Mouse (Mus musculus) liver, embryonic 13.5 days (tissue): ENCODE measurements at regions not wholly inside any gene's neighbourhood (a gene's known extent, or its start where the extent isn't known, plus 50 kb on each side); places are given as distances from the start of the nearest gene placed in this dataset.

Experiments
- ATAC-seq: fragments of 200-750 bp; cut with Nextera tagmentation; 2 replicates; pipeline ENCODE4 v1.8.0; 2017; ENCODE audit warnings: low read depth, mild to moderate bottlenecking, moderate number of reproducible peaks, moderate library complexity
- DNase-seq: peaks from one replicate; pipeline ENCODE4 v3.0.0; 2022
- H3K27ac ChIP-seq: fragments of 300-500 bp; sonication (generic); 2 replicates; pipeline ENCODE4 v1.5.1; 2015; ENCODE audit warnings: moderate library complexity, mild to moderate bottlenecking, inconsistent platforms
- H3K27me3 ChIP-seq: fragments of 300-500 bp; sonication (generic); 2 replicates; pipeline ENCODE4 v1.6.1; 2015; ENCODE audit warnings: mild to moderate bottlenecking, inconsistent platforms
- H3K36me3 ChIP-seq: fragments of 300-500 bp; sonication (generic); 2 replicates; pipeline ENCODE4 v1.6.1; 2015; ENCODE audit warnings: mild to moderate bottlenecking, inconsistent platforms
- H3K4me1 ChIP-seq: fragments of 300-500 bp; sonication (generic); replicated peaks from 2 replicates; pipeline ENCODE4 v1.6.1; 2015; ENCODE audit warnings: inconsistent platforms
- H3K4me2 ChIP-seq: fragments of 300-500 bp; sonication (generic); 2 replicates; pipeline ENCODE4 v1.6.1; 2015; ENCODE audit warnings: inconsistent platforms, mild to moderate bottlenecking, moderate library complexity
- H3K4me3 ChIP-seq: fragments of 300-500 bp; sonication (generic); replicated peaks from 2 replicates; pipeline ENCODE4 v1.5.1; 2015; ENCODE audit warnings: mild to moderate bottlenecking, inconsistent platforms
- H3K9ac ChIP-seq: fragments of 300-500 bp; sonication (generic); 2 replicates; pipeline ENCODE4 v1.6.1; 2015; ENCODE audit warnings: mild to moderate bottlenecking, inconsistent platforms
- H3K9me3 ChIP-seq: fragments of 300-500 bp; sonication (generic); replicated peaks from 2 replicates; pipeline ENCODE4 v1.6.1; 2016; ENCODE audit warnings: inconsistent platforms
- WGBS: fragments of 180-500 bp; shearing (Covaris S2); methylation state at CpG from one replicate; pipeline ENCODE4 v1.1.7; 2015; ENCODE audit not compliant: insufficient replicate concordance; 5-methylcytosine and 5-hydroxymethylcytosine counted together

DNA sequence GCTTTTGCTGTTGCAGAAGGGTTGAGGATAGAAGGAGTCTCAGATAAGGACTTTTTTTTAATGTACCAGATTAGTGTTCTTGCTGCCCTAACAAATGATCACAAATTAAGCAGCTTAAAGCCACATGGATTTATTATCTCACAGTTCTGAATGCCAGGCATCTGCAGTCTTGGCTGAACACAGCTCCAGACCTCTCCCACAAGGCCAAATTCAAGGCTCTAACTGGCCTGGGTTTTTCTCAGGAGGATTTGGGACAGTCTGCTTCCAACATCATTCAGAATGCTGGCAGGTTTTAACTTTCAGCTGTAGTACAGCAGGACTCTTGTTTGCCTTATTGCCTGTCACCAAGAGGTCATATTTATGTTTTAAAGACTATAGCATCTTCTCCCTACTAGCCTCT lies 329.7 kb upstream of the Chrm2 start:
- no peak for DNase-seq

DNA sequence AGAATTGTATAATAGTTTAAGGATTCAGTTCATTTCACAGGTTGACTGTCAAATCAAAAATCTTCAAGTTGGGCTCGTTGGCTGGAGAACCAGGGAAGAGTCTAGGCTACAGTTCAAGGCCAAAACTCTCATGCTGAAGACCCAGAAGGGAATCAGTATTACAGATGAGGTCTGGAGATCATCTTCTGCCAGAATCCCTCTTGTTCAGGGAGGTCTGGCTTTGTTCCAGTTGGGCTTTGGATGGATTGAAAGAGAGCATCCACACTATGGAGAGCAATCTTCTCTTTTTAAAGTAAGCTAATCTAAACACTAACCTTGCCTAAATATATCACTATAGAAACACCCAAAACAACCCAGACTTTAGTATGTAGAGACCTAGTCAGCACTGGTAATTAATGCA lies 327.5 kb upstream of the Chrm2 start:
- Histone ChIP-seq H3K4me2 (no peak overlapping the region), H3K9me3 (no peaks in the 10 kb centered on the region), H3K27ac (no peak overlapping the region), H3K36me3 (no peaks in the 10 kb centered on the region), H3K4me1 (no peaks in the 10 kb centered on the region), H3K27me3 (no peaks in the 10 kb centered on the region), H3K9ac (no peak overlapping the region), H3K4me3 (no peak overlapping the region)
- ATAC-seq (no peak), DNase-seq (no peak)
- 32% methylated on average over 1 of the region's 1 CpGs for WGBS

More for the DNA sequence above, 329.7 kb upstream of the Chrm2 start:
- H3K4me1 ChIP-seq, result no peaks in the 10 kb centered on the region
- no peaks in the 10 kb centered on the region for H3K27me3 ChIP-seq
- no peaks in the 10 kb centered on the region for H3K9me3 ChIP-seq
- H3K36me3 ChIP-seq, result no peaks in the 10 kb centered on the region
- no peak for ATAC-seq
- H3K9ac ChIP-seq, result no peak overlapping the region
- H3K4me2 ChIP-seq, result no peak overlapping the region
- H3K27ac ChIP-seq, result no peak overlapping the region
- no peak overlapping the region for H3K4me3 ChIP-seq

GRCm38 (mm10) chr6:36064919-36065318 lies 323.0 kb upstream of the Chrm2 start:
- H3K36me3 ChIP-seq, result no peaks in the 10 kb centered on the region
- no peak overlapping the region for H3K4me3 ChIP-seq
- DNase-seq, result no peak
- no peak for ATAC-seq
- H3K4me2 ChIP-seq, result no peak overlapping the region
- no peak overlapping the region for H3K27ac ChIP-seq
- H3K27me3 ChIP-seq, result no peaks in the 10 kb centered on the region
- H3K9me3 ChIP-seq, result no peaks in the 10 kb centered on the region
- H3K9ac ChIP-seq, result no peak overlapping the region
- H3K4me1 ChIP-seq, result no peaks in the 10 kb centered on the region
- WGBS, result 42% methylated on average over 1 of the region's 1 CpGs

- Histone ChIP-seq H3K27me3 (no peaks in the 10 kb centered on the region), H3K4me3 (no peak overlapping the region), H3K36me3 (no peaks in the 10 kb centered on the region), H3K9me3 (no peaks in the 10 kb centered on the region), H3K4me2 (no peak overlapping the region), H3K9ac (no peak overlapping the region), H3K4me1 (no peaks in the 10 kb centered on the region), H3K27ac (no peak overlapping the region)
- WGBS, result 59% methylated on average over 2 of the region's 2 CpGs
- ATAC-seq (no peak), DNase-seq (no peak)
Measured at GRCm38 (mm10) chr6:36068690-36069089, 319.2 kb upstream of the Chrm2 start.

DNA sequence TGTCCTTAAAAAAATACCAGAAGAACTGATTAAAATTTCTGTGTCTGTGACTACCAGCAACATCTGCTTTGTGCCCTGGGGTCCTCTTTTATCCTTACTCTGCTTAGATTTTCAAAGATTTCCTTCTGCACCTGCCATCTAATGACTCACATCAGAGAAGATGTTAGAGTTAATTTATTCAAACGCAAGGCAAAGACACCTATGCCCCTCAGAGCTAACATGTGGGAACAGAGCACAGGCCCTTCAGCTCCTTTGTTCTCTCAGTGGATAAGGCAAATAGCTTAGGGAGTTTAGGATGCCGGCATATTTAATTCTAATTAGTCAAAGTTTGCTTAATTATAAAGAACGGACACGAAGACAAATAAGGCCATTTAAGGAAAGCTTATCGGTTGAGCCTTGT lies 308.3 kb upstream of the Chrm2 start:
- 65% methylated on average over 5 of the region's 5 CpGs for WGBS
- Histone ChIP-seq H3K4me3 (no peak overlapping the region), H3K27me3 (no peaks in the 10 kb centered on the region), H3K9ac (no peak overlapping the region), H3K9me3 (no peaks in the 10 kb centered on the region), H3K4me1 (no peaks in the 10 kb centered on the region), H3K27ac (no peak overlapping the region), H3K4me2 (no peak overlapping the region), H3K36me3 (no peaks in the 10 kb centered on the region)
- DNase-seq, result no peak
- ATAC-seq, result no peak

- Histone ChIP-seq H3K4me3 (no peak overlapping the region), H3K4me2 (no peak overlapping the region), H3K9me3 (no peaks in the 10 kb centered on the region), H3K36me3 (no peaks in the 10 kb centered on the region), H3K27me3 (no peaks in the 10 kb centered on the region), H3K4me1 (no peaks in the 10 kb centered on the region), H3K9ac (no peak overlapping the region), H3K27ac (no peak overlapping the region)
- no peak for ATAC-seq
- DNase-seq, result no peak
- WGBS, result 74% methylated on average over 2 of the region's 2 CpGs
Measured at GRCm38 (mm10) chr6:36093584-36093983, 294.3 kb upstream of the Chrm2 start.

DNA sequence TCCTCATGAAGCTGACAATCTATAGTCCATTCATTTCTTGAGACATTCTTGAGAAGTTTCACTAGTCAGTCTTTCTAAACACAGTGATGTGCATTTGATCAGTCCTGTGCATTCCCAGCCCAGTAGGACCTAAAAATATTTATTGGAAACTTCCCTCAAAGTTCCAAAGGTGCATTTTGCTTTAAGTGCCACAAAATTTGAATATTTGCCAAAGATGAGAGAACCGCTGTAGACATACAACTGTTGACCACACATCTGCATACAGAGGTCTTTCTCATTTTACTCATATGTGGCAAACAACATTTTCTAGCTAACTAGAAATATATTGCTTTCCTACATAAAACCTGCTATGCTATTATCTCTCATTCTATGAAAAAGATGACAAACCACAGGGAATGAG lies 293.8 kb upstream of the Chrm2 start:
- Histone ChIP-seq H3K27ac (no peak overlapping the region), H3K4me3 (no peak overlapping the region), H3K9me3 (no peaks in the 10 kb centered on the region), H3K4me1 (no peaks in the 10 kb centered on the region), H3K9ac (no peak overlapping the region), H3K27me3 (no peaks in the 10 kb centered on the region), H3K4me2 (no peak overlapping the region), H3K36me3 (no peaks in the 10 kb centered on the region)
- ATAC-seq (no peak), DNase-seq (no peak)
- 84% methylated on average over 1 of the region's 1 CpGs for WGBS

- Histone ChIP-seq H3K9ac (no peak overlapping the region), H3K36me3 (no peaks in the 10 kb centered on the region), H3K27ac (no peak overlapping the region), H3K4me1 (no peaks in the 10 kb centered on the region), H3K27me3 (no peaks in the 10 kb centered on the region), H3K4me2 (no peak overlapping the region), H3K9me3 (no peaks in the 10 kb centered on the region), H3K4me3 (no peak overlapping the region)
- DNase-seq (no peak), ATAC-seq (no peak)
- WGBS, result 55% methylated on average over 2 of the region's 2 CpGs
Measured at GRCm38 (mm10) chr6:36097391-36097790, 290.5 kb upstream of the Chrm2 start.

DNA sequence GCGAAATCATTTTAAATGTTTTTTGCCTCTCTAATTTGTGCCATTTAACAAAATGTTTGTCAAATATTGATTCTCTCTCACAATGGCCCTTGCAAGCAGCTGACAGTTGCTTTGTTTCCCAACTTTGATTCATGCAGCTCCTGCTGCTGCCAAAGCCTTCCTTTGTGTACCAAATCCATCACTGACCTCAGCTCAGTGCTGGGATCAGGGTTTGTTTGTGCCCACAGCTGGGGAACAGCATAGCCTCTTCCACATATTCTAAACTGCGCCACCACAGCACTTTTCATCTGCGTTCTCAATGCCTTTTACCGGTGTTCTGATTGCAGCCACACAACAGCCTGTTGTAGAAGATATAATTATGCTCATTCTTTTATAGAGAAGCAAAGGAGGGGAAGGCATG lies 289.7 kb upstream of the Chrm2 start:
- Histone ChIP-seq H3K9ac (no peak overlapping the region), H3K27ac (no peak overlapping the region), H3K4me1 (no peaks in the 10 kb centered on the region), H3K9me3 (no peaks in the 10 kb centered on the region), H3K36me3 (no peaks in the 10 kb centered on the region), H3K4me3 (no peak overlapping the region), H3K27me3 (no peaks in the 10 kb centered on the region), H3K4me2 (no peak overlapping the region)
- 65% methylated on average over 4 of the region's 4 CpGs for WGBS
- DNase-seq, result no peak
- ATAC-seq, result no peak

GRCm38 (mm10) chr6:36108830-36109229 lies 279.1 kb upstream of the Chrm2 start:
- H3K4me1 ChIP-seq, result no peaks in the 10 kb centered on the region
- H3K9ac ChIP-seq, result no peak overlapping the region
- no peak for ATAC-seq
- H3K27ac ChIP-seq, result no peak overlapping the region
- no peak overlapping the region for H3K4me2 ChIP-seq
- H3K9me3 ChIP-seq, result no peaks in the 10 kb centered on the region
- 37% methylated on average over 1 of the region's 1 CpGs for WGBS
- no peak for DNase-seq
- H3K36me3 ChIP-seq, result no peaks in the 10 kb centered on the region
- H3K4me3 ChIP-seq, result no peak overlapping the region
- no peaks in the 10 kb centered on the region for H3K27me3 ChIP-seq

- WGBS, result 63% methylated on average over 1 of the region's 1 CpGs
- no peak for DNase-seq
Measured at GRCm38 (mm10) chr6:36137223-36137622, 250.7 kb upstream of the Chrm2 start.

GRCm38 (mm10) chr6:36147267-36147666 lies 240.6 kb upstream of the Chrm2 start:
- 57% methylated on average over 1 of the region's 1 CpGs for WGBS

More at GRCm38 (mm10) chr6:36137223-36137622, 250.7 kb upstream of the Chrm2 start:
- Histone ChIP-seq H3K4me2 (no peak overlapping the region), H3K9ac (no peak overlapping the region), H3K4me1 (no peaks in the 10 kb centered on the region), H3K9me3 (no peaks in the 10 kb centered on the region), H3K27ac (no peak overlapping the region), H3K36me3 (no peaks in the 10 kb centered on the region), H3K4me3 (no peak overlapping the region), H3K27me3 (no peaks in the 10 kb centered on the region)
- ATAC-seq, result no peak

DNA sequence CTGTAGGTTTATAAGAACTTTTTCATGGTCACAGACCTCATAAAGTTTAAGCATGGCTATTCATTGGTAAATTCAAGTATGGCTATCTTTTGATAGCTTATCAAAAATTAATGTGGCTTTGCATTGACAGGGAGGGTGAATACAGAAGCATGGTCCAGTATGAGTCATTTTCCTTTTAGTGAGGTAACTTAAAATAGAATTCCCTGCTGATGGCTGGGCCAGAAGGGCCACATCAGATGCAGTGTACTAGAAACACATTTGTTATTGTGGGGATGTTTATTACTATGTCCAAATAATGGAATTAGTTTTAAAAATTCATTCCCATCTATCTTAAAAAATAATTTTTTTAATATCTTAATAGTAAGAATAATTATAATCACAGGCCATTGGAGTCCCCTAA lies 213.4 kb upstream of the Chrm2 start:
- Histone ChIP-seq H3K4me1 (no peaks in the 10 kb centered on the region), H3K9me3 (no peaks in the 10 kb centered on the region), H3K27me3 (no peaks in the 10 kb centered on the region), H3K4me3 (no peak overlapping the region), H3K36me3 (no peaks in the 10 kb centered on the region), H3K9ac (no peak overlapping the region), H3K4me2 (no peak overlapping the region), H3K27ac (no peak overlapping the region)
- ATAC-seq, result no peak
- DNase-seq, result no peak

More at GRCm38 (mm10) chr6:36147267-36147666, 240.6 kb upstream of the Chrm2 start:
- no peaks in the 10 kb centered on the region for H3K9me3 ChIP-seq
- H3K36me3 ChIP-seq, result no peaks in the 10 kb centered on the region
- no peak overlapping the region for H3K4me3 ChIP-seq
- H3K4me2 ChIP-seq, result no peak overlapping the region
- ATAC-seq (no peak), DNase-seq (no peak)
- no peaks in the 10 kb centered on the region for H3K27me3 ChIP-seq
- H3K27ac ChIP-seq, result no peak overlapping the region
- no peak overlapping the region for H3K9ac ChIP-seq
- H3K4me1 ChIP-seq, result no peaks in the 10 kb centered on the region
